Mouse (Mus musculus): ENCODE results near the gene Pcp4l1. TPM values are rescaled to one million over a fixed set of nuclear protein-coding genes. Genes with fewer than 3 reads are reported as not detected.
"Not testable (repeated sequence)": the region's sequence is repeated elsewhere in the genome, so short reads cannot be mapped to it uniquely, and the experiment has no call there.

Pcp4l1 gene
- polyA plus RNA-seq, 1 experiment from 2014 or later = 32.8 TPM

GRCm38 (mm10) chr1:171156644-171157043 is 39.4 kb downstream of the Pcp4l1 start:
- ATAC-seq (ENCODE audit: insufficient read depth, low FRiP score, low read depth) = no peak
- peaks cover 9% of the 10 kb centered on the region; the same call in 1 of the 2 replicates for H3K4me1 ChIP-seq
- no peak overlapping the region for H3K27ac ChIP-seq
- WGBS = 71% methylated on average over 3 of the region's 3 CpGs
- H3K4me3 ChIP-seq (replicated peaks) = no peak overlapping the region
- H3K36me3 ChIP-seq = no peaks in the 10 kb centered on the region
- H3K4me2 ChIP-seq = no peak overlapping the region
- no peak overlapping the region for H3K9ac ChIP-seq
- H3K9me3 ChIP-seq = no peaks in the 10 kb centered on the region
- 0 out of 2 replicates have a peak, but pooled peaks cover 7% of the 10 kb centered on the region for H3K27me3 ChIP-seq (replicated peaks)

- ATAC-seq (ENCODE audit: insufficient read depth, low FRiP score, low read depth) = no peak
- H3K4me3 ChIP-seq (replicated peaks) = no peak overlapping the region
- H3K9me3 ChIP-seq = no peaks in the 10 kb centered on the region
- peaks cover 14% of the 10 kb centered on the region; the same call in 1 of the 2 replicates for H3K4me1 ChIP-seq
- WGBS = 79% methylated on average over 4 of the region's 4 CpGs
- H3K27me3 ChIP-seq (replicated peaks) = no peaks in the 10 kb centered on the region
- H3K36me3 ChIP-seq = no peaks in the 10 kb centered on the region
- no peak overlapping the region for H3K4me2 ChIP-seq
- no peak overlapping the region for H3K9ac ChIP-seq
- no peak overlapping the region for H3K27ac ChIP-seq
Observed at GRCm38 (mm10) chr1:171151966-171152365, 44.1 kb downstream of the Pcp4l1 start.

- 4% methylated on average over 18 of the region's 18 CpGs for WGBS
- Histone ChIP-seq H3K27me3 (replicated peaks) (no peaks in the 10 kb centered on the region), H3K36me3 (no peaks in the 10 kb centered on the region), H3K4me1 (peaks cover 14% of the 10 kb centered on the region; the same call in 1 of the 2 replicates), H3K4me3 (replicated peaks) (peak overlapping the region; percentile 99), H3K27ac (peak overlapping the region; percentile 26; the same call in 1 of the 2 replicates), H3K4me2 (peak overlapping the region; percentile 84), H3K9me3 (no peaks in the 10 kb centered on the region), H3K9ac (peak overlapping the region; percentile 18; the same call in 1 of the 2 replicates)
- no peak for ATAC-seq (ENCODE audit: insufficient read depth, low FRiP score, low read depth)
Observed at GRCm38 (mm10) chr1:171150838-171151391, 45.2 kb downstream of the Pcp4l1 start.

DNA sequence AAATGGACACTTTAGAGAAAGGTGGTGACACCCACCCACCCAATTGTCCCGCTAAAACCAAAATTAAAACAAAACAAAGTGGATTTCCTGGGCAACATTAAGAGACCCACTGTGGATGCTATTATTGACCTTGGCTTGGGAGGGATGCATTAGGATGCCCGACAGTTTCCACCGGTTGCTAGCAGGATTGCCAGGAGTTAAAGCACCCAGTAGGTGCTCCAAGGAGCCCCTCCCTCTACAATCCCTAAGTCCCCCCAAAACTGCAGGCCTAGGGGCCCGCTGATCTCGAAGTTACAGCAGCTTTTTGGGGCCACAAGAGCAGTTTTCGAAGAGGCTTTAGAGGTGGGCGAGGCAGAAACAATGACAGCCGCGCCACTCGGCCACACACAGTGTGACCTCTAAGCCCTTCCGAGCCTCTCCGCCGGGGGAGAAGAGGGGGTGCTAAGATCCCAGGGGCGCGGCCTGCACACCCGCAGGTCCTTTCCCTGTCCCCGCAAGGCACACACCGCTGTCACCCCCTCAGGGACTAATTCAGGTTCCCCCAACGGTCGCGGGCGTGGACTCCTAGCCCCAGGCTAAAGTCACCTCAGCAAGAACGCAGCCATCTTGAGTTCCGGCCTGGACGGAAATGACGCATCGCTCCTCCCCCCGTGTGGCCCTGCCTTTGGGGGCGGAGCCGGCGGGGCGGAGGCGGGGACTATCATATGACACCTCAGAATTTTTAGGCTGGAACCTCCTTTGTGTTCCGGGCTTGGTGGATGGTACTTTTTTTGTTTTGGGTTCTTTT is 45.9 kb downstream of the Pcp4l1 start, which contains the start of the genes Sdhc and Mpz:
Gene Sdhc, minus strand, starts transcription at position 630 of the 787 bp plus-strand sequence.
Gene Mpz, plus strand, starts transcription at position 738 of the 787 bp plus-strand sequence.
- Histone ChIP-seq H3K4me1 (peaks cover 14% of the 10 kb centered on the region; the same call in 1 of the 2 replicates), H3K27me3 (replicated peaks) (no peaks in the 10 kb centered on the region), H3K4me3 (replicated peaks) (peak within 1 kb of the TSS; percentile 99), H3K36me3 (no peaks in the 10 kb centered on the region), H3K4me2 (peak within 1 kb of the TSS; percentile 84), H3K27ac (peak within 1 kb of the TSS; percentile 84), H3K9me3 (no peaks in the 10 kb centered on the region), H3K9ac (peak within 1 kb of the TSS; percentile 98)
- ATAC-seq (ENCODE audit: insufficient read depth, low FRiP score, low read depth) = peak; percentile 96
- under 1% methylated on average over 33 of the region's 34 CpGs for WGBS

DNA sequence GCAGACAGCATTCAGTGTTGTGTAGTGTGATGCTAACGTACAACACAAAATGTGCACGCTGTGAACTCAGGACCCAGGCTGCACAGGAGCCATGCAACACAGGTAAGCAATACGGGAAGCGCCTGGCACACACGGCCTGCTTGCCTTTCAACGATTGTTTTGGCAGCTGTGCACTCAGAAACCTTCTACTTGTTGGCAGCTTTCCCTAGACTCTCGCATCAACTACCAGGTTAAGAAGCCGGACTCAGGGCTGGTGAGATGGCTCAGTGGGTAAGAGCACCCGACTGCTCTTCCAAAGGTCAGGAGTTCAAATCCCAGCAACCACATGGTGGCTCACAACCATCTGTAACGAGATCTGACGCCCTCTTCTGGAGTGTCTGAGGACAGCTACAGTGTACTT is 53.1 kb downstream of the Pcp4l1 start:
- H3K4me2 ChIP-seq; H3K4me3 ChIP-seq (replicated peaks); H3K9me3 ChIP-seq; H3K9ac ChIP-seq; H3K27ac ChIP-seq; ATAC-seq (ENCODE audit: insufficient read depth, low FRiP score, low read depth); H3K27me3 ChIP-seq (replicated peaks); H3K4me1 ChIP-seq: not testable (repeated sequence)
- WGBS = 76% methylated on average over 11 of the region's 11 CpGs
- H3K36me3 ChIP-seq = peaks cover 23% of the 10 kb centered on the region

GRCm38 (mm10) chr1:171137486-171138155 is 58.4 kb downstream of the Pcp4l1 start:
- not testable (repeated sequence) for H3K27ac ChIP-seq; H3K27me3 ChIP-seq (replicated peaks); ATAC-seq (ENCODE audit: insufficient read depth, low FRiP score, low read depth); H3K4me2 ChIP-seq; H3K9ac ChIP-seq; H3K4me1 ChIP-seq; H3K4me3 ChIP-seq (replicated peaks); H3K9me3 ChIP-seq
- WGBS = 88% methylated on average over 8 of the region's 8 CpGs
- peaks cover 33% of the 10 kb centered on the region for H3K36me3 ChIP-seq

DNA sequence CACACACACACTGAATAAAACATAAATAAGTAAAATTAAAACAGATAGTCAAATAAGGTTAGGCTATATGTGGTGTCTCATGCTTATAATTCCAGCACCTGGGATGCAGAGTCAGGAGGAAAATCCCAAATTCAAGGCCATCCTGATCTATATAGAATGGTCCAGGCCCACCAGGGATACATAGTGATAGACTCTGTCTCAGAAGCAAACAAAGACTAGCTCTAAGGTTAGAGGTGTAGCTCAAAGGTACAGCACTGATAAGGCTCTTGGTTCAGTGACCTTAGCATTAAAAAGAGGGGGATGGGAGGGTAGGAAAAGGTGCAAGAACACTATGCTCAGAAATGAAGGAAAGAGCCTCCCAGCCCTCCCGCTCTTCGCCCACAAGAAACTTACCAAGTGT is 60.5 kb downstream of the Pcp4l1 start:
- H3K36me3 ChIP-seq = peaks cover 19% of the 10 kb centered on the region
- ATAC-seq (ENCODE audit: insufficient read depth, low FRiP score, low read depth) = no peak
- H3K27me3 ChIP-seq (replicated peaks) = no peaks in the 10 kb centered on the region
- no peaks in the 10 kb centered on the region for H3K4me1 ChIP-seq
- 96% methylated on average over 2 of the region's 2 CpGs for WGBS
- no peak overlapping the region for H3K9ac ChIP-seq
- no peaks in the 10 kb centered on the region for H3K9me3 ChIP-seq
- H3K4me2 ChIP-seq = no peak overlapping the region
- H3K27ac ChIP-seq = no peak overlapping the region
- H3K4me3 ChIP-seq (replicated peaks) = no peak overlapping the region

DNA sequence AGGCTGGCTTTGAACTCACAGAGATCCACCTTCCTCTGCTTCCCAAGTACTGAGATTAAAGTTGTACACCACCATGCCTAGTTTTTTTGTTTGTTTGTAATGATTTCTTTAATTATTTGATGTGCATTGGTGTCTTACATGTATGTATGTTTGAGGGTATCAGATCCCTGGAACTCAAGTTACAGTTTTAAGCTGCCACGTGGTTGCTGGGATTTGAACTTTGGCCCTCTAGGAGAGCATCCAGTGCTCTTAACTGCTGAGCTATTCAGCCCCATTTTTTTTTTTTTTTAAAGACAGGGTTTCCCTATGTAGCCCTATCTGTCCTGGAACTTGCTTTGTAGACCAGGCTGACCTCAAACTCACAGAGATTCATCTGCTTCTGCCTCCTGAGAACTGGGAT is 65.1 kb downstream of the Pcp4l1 start:
- Histone ChIP-seq H3K27me3 (replicated peaks) (no peaks in the 10 kb centered on the region), H3K9me3 (no peaks in the 10 kb centered on the region), H3K36me3 (peaks cover 15% of the 10 kb centered on the region), H3K4me1 (no peaks in the 10 kb centered on the region), H3K4me3 (replicated peaks) (no peak overlapping the region), H3K9ac (no peak overlapping the region), H3K4me2 (no peak overlapping the region), H3K27ac (no peak overlapping the region)
- 80% methylated on average over 1 of the region's 1 CpGs for WGBS
- no peak for ATAC-seq (ENCODE audit: insufficient read depth, low FRiP score, low read depth)

DNA sequence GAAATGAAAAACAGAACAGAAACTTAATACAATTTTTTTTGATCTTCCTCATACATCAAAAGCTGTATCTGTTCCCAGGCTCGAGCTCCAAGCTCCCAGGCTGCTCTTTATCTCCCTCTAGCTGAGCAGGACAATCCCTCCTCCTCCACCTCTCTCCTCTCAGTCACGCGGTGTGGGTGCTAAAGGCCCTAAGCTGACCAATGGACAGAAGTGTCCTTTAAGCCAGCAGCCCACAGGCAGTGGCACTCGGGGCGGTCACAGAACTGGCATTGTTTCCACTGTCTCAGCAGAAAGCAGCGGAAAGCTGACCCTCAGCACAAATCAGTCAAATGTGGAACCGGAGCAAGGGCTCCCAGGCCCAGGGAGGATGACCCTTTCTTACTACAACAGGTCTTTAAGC is 66.8 kb downstream of the Pcp4l1 start:
- H3K36me3 ChIP-seq = peaks cover 11% of the 10 kb centered on the region
- H3K27ac ChIP-seq = no peak overlapping the region
- no peaks in the 10 kb centered on the region for H3K9me3 ChIP-seq
- H3K4me3 ChIP-seq (replicated peaks) = no peak overlapping the region
- no peak overlapping the region for H3K4me2 ChIP-seq
- no peak overlapping the region for H3K9ac ChIP-seq
- H3K27me3 ChIP-seq (replicated peaks) = no peaks in the 10 kb centered on the region
- no peak for ATAC-seq (ENCODE audit: insufficient read depth, low FRiP score, low read depth)
- 68% methylated on average over 7 of the region's 7 CpGs for WGBS
- H3K4me1 ChIP-seq = no peaks in the 10 kb centered on the region

DNA sequence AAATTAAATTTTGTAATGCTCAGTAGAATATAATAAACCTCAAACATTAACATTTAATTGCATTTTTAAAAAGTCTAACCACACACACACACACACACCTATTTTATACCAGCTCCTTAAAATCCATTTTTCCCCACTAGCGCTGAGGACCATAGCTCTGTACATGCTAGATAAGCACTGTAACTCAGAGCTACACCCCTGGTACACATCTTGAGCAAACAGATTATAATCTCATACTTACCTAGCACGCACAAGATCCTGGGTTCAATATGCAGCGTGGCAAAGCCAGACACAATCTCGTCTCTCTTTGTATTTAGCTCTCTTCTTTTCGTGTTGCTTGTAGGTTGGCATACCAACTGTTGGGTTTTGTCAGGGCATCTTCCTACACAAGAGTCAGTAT is 71.7 kb downstream of the Pcp4l1 start:
- Histone ChIP-seq H3K9ac (no peak overlapping the region), H3K4me2 (no peak overlapping the region), H3K36me3 (peaks cover 3% of the 10 kb centered on the region; the same call in 1 of the 2 replicates), H3K4me3 (replicated peaks) (no peak overlapping the region), H3K27ac (no peak overlapping the region), H3K4me1 (0 out of 2 replicates have a peak, but pooled peaks cover 3% of the 10 kb centered on the region), H3K27me3 (replicated peaks) (no peaks in the 10 kb centered on the region), H3K9me3 (no peaks in the 10 kb centered on the region)
- 66% methylated on average over 5 of the region's 5 CpGs for WGBS
- peak; percentile 74; the same call in 1 of the 2 replicates for ATAC-seq (ENCODE audit: insufficient read depth, low FRiP score, low read depth)
